Mouse (Mus musculus) left cerebral cortex, adult 18-20 months (tissue): Measurements from ENCODE around the gene Narfl. TPM values are rescaled to one million over a fixed set of nuclear protein-coding genes. Genes with fewer than 3 reads are reported as not detected.
"Not testable (repeated sequence)": the region's sequence is repeated elsewhere in the genome, so short reads cannot be mapped to it uniquely, and the experiment has no call there.

Source experiments
- DNase-seq, 2 experiments: peaks; one replicate each; pipeline ENCODE4 v3.0.0; 2021 to 2022; ENCODE audit warnings: low spot score in 2 of 2, mixed read lengths in 1 of 2
- total RNA-seq, 2 experiments: library from RNA; stranded (reverse); gene quantifications; 2 replicates each; pipeline ENCODE4 v1.2.3; 2021

Gene Narfl
- total RNA-seq, 2 experiments from 2014 or later = 31.3 to 37.1 TPM

DNA sequence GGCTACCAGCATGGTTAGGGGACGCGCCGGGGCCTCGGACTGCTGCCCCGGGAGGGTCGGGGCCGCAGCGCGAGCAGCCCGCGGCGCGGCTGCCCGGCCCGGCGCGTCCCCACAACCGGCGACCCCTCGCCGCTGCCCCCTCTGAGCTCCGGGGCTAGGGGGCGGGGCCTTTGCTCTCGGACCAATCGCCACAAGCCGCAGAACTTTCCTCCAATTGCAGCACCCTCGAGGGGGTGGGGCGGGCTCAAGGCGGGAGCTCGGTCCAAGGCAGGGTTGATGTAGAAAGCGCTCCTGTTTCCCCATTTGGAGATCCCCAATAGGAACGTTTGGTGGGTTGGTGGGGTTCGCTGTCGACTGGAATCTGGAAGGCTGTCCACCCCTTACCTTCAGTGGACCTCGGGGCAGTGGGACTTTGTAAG, 23.4 kb downstream of the Narfl start, which contains the start of gene Metrn:
TSS of gene Metrn (minus strand) at position 186 of the 419 bp plus-strand sequence.
- peak; percentile 69 to 75 for DNase-seq

DNA sequence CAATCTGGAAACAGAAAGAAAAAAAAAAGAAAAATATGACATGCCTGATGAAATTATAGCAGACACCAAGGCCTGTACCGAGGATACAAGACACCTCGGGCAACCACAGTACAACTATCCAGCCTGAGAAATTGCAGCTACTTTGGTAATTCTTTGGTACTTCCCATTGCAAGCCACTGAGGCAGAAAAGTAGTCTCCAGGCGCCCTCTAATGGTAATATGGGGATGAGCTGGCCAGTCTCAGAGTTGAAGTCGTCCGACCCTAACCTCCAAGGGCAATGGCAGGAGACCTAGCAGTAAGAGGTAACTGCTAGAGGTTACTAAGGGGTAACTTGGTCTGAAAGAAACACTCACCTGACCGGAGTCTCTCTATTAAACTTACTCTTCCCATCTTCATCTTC, 27.5 kb downstream of the Narfl start:
- DNase-seq = peak; percentile 65 to 70

DNA sequence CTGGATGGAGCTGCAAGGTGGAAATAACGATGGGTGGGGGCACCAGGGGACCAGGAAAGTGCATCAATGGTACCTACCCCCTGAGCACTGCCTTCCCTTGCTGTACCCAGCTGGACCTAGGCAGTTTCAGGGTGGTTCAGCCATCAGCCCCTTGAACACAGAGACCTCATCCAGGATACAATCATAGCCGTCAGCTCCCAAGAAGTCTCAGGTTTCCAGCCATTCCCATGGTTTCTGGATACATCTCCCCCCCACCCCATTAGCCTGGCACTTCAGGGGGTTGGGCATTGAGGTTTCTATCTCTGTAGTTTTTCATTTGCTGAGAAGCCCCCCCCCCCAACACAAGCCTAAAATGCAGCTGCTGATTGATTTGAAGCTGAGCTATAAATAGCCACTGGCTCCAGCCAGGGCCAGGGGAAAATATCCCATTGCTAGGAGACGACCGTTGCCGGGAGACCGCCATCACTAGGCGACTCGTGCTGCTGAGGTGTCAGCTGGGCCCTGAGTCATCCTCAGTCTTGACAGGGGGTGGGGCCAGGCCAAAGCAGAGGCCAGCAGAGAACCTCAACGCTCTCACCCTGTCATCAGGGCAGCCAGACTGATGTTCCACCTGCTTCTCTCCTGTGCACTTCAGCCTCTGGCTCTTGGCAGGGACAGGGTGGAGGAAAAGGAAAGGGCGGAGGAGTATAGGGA, 29.4 kb downstream of the Narfl start:
- peak; percentile 73 to 83 for DNase-seq

DNA sequence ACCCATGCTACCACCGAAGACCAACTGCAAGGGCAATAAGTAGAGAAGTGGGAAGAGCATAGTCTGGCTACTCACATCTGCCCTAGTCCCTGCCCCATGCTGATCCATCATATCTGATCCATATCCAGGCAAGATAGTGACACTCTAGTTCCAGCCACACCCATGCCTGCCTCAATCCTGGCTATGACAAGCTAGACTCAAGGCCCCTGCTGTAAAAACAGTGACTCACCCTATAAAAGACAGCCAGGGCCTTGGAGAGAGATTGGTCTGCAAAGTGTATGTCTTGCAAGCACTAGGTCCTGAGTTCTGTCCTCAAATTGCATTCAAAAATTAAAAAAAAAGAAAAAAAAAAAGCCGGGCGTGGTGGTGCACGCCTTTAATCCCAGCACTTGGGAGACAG, 32.9 kb downstream of the Narfl start:
- DNase-seq = no peak

DNA sequence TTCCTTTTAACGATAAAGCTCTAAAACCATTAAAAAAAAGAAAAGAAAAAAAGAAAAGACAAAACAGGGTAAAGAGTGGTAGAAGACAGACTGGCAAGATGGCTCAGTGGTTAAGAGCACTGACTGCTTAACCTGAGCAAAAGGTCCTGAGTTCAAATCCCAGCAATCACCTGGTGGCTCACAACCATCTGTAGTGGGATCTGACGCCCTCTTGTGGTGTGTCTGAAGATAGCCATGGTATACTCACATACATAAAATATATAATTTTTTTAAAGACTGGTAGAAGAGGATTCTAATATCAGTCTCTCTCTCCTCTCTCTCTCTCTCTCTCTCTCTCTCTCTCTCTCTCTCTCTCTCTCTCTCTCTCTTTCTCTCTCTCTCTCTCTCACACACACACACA, 33.9 kb downstream of the Narfl start:
- DNase-seq = not testable (repeated sequence)

DNA sequence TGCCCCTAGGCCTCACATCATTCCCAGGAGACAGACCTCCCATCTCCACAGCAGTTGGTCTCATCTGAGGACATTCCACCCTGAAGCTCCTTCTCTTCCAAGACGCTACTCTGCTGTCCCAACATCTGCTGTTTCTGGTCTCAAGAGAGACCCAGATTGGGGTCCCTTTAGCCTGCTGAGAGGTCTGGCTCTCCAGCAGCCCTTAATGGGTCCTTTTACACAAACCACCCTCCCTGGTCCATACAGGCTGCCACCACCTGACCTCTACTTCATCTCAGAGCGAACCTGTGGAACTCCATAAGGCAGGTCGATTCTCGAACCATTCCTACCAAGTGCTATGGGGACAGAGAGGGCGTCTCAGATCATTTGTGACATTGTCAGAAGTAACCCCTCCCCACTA, 34.5 kb downstream of the Narfl start:
- DNase-seq = no peak

DNA sequence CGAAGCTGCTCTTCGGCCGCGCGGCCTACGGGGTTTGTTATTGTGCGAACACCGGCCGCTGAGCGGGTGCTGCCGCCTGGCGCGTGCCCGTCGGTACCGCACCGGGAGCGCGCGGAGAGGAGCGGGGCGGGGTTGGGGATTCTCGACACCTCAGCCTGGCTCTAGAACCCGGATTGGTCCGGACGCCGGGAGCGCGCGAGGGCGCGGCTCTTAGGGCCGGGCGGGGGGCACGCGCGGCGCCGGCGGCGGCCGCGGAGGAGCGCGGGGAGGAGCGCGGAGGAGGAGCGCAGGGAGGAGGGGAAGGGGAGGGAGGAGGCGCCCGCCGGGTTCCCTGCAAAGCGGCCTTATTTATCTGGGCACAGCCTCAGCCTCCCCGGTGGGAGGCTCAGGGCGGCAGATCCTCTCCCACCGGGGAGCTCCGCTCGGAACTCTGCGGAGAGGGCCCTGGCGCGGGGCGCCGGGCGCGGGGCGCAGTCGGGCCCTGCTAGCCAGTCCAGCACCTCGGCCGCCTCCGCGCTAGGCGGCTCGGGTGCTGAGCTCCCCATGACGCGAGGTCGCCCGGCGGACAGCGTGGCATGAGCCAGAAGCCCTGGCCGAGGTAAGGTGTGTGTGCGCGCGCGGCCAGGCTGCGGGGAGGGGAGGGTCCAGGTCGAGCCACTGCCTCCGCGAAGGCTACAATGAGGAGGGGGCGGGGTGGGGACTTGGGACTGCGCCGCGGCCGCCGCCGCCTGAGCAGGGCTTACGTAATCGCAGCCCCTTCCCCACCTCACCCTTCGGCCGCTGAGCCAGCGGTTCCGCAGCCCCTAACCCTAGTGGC, 35.4 kb downstream of the Narfl start, which contains the start of gene Fbxl16:
TSS of gene Fbxl16 (plus strand) at position 297 of the 817 bp plus-strand sequence.
- peak; percentile 86 to 95 for DNase-seq

DNA sequence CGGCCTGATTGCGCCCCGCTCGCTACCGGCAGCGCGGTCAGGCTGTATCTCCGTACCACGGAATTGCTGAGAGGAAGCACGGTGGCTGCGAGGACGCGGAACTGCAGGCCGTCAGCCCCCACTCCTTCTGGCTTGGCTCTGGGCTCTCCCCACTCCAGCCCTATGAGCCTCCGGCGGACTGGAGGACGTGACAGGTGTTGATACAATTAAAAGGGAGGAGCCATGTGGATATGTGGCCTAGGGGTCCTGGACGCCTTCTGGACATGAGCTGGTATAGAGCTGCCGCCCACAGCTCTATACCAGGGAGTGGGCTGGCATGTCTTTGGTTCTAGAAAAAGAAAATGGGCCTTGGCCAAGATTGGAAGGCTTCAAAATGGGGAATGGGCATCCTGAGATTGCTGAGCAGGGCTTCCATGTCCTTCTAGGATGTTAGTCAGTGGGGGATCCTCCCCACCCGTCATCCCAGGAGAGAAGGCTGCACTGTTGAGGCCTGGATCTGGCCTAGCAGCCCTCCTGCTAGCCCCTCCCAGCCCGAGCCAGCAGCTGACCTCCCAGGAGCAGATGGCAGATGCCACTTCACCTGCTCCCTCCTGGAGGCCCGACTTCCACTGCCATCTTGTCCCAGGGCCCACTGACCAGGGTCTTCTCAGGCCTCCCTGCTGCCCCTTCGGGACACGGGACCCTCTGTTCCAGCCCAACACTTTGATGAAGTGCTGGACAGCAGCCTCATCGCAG, 36.2 kb downstream of the Narfl start:
- peak in 1 of 2 experiments; percentile 40 for DNase-seq

DNA sequence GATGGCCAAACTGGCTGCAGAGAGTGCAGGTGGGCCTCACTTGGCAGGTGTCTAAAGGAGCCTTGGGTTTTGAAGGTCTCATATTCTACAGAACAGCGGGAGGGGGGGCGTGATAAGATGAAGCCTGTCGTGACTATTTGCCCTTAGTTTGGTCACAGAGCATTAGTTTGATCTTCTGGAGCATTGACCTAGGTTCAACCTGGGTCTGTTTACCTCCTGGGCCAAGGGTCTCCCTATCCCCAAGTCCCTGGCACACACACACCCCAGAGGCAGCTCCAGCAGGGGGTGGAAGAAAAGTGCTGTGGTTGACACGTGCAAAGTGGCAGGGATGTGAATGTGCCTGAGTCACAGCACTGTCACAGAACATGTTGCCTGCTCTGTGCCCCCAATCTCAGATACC, 37.3 kb downstream of the Narfl start:
- no peak for DNase-seq

DNA sequence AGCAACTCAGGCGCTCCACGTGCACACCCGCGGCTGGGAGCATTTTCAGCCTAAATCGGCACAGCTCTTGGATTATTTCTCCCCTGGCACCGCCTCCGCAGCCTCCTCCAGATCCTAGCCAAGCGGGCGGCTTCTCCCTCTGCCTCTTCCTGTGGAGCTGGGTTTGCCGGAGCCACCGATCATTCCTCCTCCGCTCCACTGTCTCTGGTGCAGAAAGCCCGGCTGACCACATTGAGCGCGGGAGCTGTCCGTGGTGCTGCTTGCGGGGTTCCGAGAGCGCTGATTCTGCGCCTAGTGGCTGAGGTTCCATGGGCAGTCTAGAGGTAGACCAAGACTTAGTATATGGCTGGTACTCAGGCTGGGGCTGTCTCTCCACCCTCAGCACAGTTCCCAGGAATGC, 39.9 kb downstream of the Narfl start:
- peak; percentile 87 to 93 for DNase-seq

DNA sequence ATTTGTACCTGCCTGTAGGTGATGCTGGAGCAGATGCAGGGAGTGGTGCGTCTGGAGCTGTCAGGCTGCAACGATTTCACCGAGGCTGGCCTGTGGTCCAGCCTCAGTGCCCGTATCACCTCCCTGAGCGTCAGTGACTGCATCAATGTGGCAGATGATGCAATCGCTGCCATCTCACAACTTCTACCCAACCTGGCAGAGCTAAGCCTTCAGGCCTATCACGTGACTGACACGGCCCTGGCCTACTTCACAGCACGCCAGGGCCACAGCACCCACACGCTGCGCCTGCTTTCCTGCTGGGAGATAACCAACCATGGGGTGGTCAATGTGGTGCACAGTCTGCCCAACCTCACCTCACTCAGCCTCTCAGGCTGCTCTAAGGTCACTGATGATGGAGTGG, 44.1 kb downstream of the Narfl start:
- no peak for DNase-seq

DNA sequence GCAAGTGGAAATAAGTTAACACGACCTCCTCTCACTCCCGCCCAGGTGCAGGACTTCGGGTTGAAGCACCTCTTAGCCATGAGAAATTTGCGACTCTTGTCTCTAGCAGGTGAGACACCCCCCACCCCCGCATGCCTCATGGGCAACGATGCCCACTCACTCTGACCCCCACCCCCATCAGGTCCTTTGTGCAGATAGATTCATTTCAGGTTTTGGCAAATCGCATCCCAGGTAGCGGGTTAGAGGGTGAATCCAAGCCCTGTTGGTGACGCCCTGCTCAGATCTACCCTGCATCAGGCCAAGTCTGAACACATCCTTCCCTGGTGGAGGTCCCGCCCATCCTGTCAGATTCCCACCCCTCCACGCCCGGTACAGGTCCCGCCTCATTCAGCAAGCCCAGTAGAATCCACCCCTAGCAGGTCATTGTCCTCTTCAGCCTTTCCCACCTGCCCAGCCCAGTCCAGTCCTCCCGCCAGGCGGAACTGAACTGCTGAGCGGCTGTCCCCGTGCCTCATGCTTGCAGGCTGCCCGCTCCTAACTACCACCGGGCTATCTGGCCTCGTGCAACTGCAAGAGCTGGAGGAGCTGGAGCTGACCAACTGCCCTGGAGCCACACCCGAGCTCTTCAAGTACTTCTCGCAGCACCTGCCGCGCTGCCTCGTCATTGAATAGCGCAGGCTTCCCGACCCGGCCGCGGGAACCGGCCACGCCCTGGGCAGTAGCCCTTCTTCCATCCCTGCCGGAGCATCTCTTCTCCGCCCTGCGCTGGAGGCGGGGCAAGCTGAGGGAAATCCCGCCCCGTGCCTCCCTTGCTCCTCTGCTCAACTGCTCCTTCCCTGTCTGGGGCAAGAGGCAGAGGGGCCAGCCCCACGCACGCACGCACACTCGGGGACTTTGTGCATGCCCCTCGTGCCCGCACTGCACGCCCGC, 45.5 kb downstream of the Narfl start:
- no peak for DNase-seq

DNA sequence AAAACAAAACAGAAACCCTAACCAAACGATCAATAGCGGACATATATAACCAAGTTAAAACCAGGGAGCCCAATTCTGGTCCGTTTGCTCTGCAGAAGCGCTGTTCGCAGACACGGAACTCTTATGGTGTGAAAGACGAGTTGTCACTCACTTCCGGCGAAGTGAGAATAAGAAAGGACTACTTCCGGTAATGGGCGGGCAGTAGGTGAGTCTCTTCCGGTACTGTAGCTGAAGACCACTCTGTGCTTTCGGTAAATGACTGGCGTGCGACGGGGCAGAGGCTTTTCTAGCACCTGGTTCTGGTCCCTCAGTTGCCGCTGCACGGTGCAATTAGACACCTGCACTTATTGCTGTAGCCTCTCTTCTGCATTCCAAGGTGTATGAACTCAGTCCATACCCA, 49.9 kb downstream of the Narfl start, which contains the start of gene Wdr24:
TSS of gene Wdr24 (plus strand) at position 176 of the 400 bp plus-strand sequence.
- peak; percentile 71 to 80 for DNase-seq

DNA sequence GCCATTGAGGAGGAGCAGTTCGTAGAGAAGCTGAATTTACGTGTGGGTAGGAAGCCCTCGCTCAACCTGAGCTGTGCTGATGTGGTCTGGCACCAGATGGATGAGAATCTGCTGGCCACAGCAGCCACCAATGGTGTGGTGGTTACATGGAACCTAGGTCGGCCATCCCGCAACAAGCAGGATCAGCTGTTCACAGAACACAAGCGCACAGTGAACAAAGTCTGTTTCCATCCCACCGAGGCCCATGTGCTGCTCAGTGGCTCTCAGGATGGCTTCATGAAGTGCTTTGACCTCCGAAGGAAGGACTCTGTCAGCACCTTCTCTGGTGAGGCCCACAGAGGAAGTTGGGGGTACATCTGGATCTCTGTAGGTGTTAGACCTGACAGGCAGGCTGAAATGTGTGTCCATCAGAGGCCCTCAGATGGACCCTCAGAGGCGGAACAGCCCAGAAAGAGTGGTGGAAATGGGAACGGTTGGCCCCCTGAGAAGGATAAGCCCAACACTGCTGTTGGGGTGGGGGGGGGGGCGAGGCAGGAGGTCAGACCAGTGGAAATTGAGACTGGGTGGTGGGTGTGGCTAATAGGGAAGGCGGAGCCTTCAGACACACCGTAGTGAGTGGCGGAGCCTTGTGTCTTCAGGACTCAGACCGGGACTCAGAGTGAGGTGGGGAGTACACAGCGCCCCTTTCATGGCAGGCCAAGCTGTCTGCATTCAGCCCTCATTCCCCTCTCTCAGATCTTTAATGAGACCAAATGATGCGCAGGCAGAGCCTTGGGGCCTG, 51.0 kb downstream of the Narfl start:
- no peak for DNase-seq

DNA sequence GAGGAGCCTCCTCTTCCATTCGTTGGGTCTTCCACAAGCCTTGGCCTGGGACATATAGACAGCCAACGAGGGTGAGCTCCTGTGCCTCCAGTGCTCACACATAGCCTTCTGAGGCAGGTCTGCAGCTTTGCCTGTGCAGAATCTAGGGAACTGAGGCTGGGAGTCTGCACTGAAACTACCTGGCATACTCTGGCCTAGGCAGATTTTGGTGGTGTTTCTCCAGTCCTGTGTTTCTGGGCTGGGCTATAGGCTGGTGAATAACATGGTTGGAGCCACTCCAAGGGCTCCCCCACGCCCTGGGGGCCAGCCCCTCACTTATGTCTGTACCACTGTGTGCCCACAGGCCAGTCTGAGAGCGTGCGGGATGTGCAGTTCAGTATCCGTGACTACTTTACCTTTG, 51.7 kb downstream of the Narfl start:
- DNase-seq = no peak

DNA sequence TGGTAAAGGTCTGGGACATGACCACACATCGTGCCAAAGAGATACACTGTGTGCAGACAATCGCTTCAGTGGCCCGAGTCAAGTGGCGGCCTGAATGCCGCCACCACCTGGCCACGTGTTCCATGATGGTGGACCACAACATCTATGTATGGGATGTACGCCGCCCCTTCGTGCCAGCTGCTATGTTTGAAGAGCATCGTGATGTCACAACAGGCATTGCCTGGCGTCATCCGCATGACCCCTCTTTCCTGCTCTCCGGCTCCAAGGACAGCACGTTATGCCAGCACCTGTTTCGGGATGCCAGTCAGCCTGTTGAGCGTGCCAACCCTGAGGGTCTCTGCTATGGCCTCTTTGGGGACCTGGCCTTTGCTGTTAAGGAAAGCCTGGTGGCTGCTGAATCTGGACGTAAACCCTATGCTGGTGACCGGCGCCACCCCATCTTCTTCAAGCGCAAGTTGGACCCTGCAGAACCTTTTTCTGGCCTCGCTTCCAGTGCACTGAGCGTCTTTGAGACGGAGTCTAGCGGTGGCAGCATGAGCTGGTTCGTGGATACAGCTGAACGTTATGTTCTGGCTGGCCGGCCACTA, 52.5 kb downstream of the Narfl start:
- DNase-seq = no peak

DNA sequence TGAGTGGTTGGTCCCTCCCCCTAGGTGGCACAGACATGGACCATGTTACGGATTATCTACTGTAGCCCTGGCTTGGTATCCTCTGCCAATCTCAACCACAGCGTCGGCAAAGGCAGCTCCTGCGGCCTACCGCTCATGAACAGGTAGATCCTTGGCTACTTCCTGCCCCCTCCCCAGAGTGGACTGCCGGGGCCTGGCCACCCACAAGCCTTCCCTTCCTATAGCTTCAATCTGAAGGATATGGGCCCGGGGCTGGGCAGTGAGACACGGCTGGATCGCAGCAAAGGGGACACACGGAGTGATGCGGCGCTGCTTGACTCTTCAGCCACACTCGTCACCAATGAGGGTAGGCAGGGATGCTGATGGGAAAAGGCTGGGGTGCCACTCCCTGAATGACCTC, 53.4 kb downstream of the Narfl start:
- no peak for DNase-seq

DNA sequence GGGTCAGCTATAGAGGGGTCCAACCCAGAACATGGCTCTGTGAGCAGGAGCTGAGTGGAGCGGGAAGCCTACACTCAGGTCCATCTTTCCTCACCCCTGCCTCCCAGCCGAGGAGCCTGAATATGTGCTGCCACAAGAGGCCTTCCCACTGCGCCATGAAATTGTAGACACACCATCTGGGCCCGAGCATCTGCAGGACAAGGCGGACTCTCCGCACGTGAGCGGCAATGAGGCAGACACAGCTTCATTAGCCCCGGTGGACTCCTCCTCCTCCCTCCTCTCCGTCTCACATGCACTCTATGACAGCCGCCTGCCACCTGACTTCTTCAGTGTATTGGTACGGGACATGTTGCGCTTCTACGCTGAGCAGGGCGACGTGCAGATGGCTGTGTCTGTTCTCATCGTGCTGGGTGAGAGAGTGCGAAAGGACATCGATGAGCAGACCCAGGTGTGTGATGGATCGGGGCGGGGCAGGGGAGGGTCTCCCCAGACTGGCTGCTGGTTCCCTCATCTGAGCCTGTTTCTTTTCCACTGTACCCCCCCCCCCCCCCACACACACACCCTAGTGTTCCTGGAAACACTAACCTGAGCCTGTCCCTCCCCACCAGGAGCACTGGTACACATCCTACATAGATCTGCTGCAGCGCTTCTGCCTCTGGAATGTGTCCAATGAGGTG, 54.1 kb downstream of the Narfl start:
- DNase-seq = no peak

DNA sequence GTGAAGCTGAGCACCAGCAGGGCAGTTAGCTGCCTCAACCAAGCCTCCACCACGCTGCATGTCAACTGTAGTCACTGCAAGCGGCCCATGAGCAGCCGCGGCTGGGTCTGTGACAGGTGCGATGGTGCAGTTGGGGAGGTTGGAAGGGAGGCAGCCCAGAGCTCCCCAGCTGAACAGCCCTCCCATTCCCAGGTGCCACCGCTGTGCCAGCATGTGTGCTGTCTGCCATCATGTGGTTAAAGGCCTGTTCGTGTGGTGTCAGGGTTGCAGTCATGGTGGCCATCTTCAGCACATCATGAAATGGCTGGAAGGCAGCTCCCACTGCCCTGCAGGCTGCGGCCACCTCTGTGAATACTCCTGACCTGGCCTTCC, 54.6 kb downstream of the Narfl start:
- DNase-seq = no peak
